Mouse (Mus musculus) hindbrain, embryonic 16.5 days (tissue): ENCODE measurements at regions not wholly inside any gene's neighbourhood (a gene's known extent, or its start where the extent isn't known, plus 50 kb on each side); places are given as distances from the start of the nearest gene placed in this dataset.
A peak's percentile ranks its signal among the peaks of the same experiment; 100 is the strongest.

Experiments
- ATAC-seq: fragments of 200-750 bp; cut with Nextera tagmentation; 2 replicates; pipeline ENCODE4 v1.8.0; 2017; ENCODE audit warnings: moderate TSS enrichment, moderate library complexity
- H3K27ac ChIP-seq: fragments of 300-500 bp; sonication (generic); 2 replicates; pipeline ENCODE4 v1.5.1; 2014; ENCODE audit warnings: low read depth, mild to moderate bottlenecking, control low read depth, low read length, moderate library complexity
- H3K27me3 ChIP-seq: fragments of 300-500 bp; sonication (generic); replicated peaks from 2 replicates; pipeline ENCODE4 v1.6.1; 2014; ENCODE audit warnings: low read length; ENCODE audit not compliant: control insufficient read depth, insufficient read depth
- H3K36me3 ChIP-seq: fragments of 300-500 bp; sonication (generic); 2 replicates; pipeline ENCODE4 v1.6.1; 2014; ENCODE audit warnings: mild to moderate bottlenecking, low read length, moderate library complexity, mixed read lengths; ENCODE audit not compliant: control insufficient read depth, insufficient read depth
- H3K4me1 ChIP-seq: fragments of 300-500 bp; sonication (generic); 2 replicates; pipeline ENCODE4 v1.6.1; 2014; ENCODE audit warnings: low read depth, low read length; ENCODE audit not compliant: control insufficient read depth, insufficient read depth
- H3K4me2 ChIP-seq: fragments of 300-500 bp; sonication (generic); 2 replicates; pipeline ENCODE4 v1.6.1; 2014; ENCODE audit warnings: mild to moderate bottlenecking, low read length, control low read depth, moderate library complexity
- H3K4me3 ChIP-seq: fragments of 300-500 bp; sonication (generic); 2 replicates; pipeline ENCODE4 v1.5.1; 2014; ENCODE audit warnings: mild to moderate bottlenecking, low read length, control low read depth, moderate library complexity
- H3K9ac ChIP-seq: fragments of 300-500 bp; sonication (generic); 2 replicates; pipeline ENCODE4 v1.6.1; 2014; ENCODE audit warnings: low read depth, mild to moderate bottlenecking, control low read depth, low read length, moderate library complexity
- H3K9me3 ChIP-seq: fragments of 300-500 bp; sonication (generic); 2 replicates; pipeline ENCODE4 v1.6.1; 2014; ENCODE audit warnings: mild to moderate bottlenecking, low read length, moderate library complexity; ENCODE audit not compliant: control insufficient read depth
- WGBS: fragments of 180-500 bp; shearing (Covaris S2); extraction: QIAGEN DNeasy Blood & Tissue Kit; methylation state at CpG from one replicate; pipeline ENCODE4 v1.1.7; 2014; 5-methylcytosine and 5-hydroxymethylcytosine counted together

DNA sequence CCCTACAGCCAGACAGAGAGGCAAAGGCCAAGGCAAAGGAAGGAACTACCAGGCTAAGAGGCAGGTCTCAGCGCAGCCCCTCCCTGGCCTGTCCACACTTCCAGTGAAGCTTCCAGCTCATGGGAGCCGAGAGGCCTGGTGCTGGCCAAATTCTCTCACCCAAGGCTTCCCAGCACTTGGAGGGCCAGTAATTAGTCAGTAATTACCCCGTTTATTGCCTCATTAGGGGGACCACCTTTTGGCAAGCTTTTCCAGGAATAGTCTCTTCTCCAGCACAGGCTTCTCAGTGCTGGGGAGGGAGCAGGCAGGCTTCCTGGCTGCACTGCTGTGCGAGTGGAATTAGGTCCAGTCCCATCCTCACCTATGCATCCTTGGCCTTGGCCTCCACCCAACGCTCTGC is 252.8 kb upstream of the Nxpe4 start:
- Histone ChIP-seq H3K36me3 (no peaks in the 10 kb centered on the region), H3K9me3 (no peaks in the 10 kb centered on the region), H3K9ac (no peak overlapping the region), H3K27me3 (no peaks in the 10 kb centered on the region), H3K27ac (no peak overlapping the region), H3K4me2 (no peak overlapping the region), H3K4me3 (no peak overlapping the region), H3K4me1 (peaks cover 19% of the 10 kb centered on the region)
- 58% methylated on average over 5 of the region's 5 CpGs for WGBS
- ATAC-seq: no peak

GRCm38 (mm10) chr9:47910501-47910906 is 251.3 kb upstream of the Nxpe4 start:
- Histone ChIP-seq H3K27ac (peak overlapping the region; percentile 79), H3K9ac (0 out of 2 replicates have a peak overlapping the region, but pooled peaks have one; percentile 43), H3K36me3 (no peaks in the 10 kb centered on the region), H3K9me3 (no peaks in the 10 kb centered on the region), H3K4me3 (no peak overlapping the region), H3K4me1 (peaks cover 14% of the 10 kb centered on the region), H3K27me3 (no peaks in the 10 kb centered on the region), H3K4me2 (0 out of 2 replicates have a peak overlapping the region, but pooled peaks have one; percentile 13)
- peak; percentile 95 for ATAC-seq
- 13% methylated on average over 6 of the region's 6 CpGs for WGBS

- no peak for ATAC-seq
- WGBS: 85% methylated on average over 5 of the region's 5 CpGs
- Histone ChIP-seq H3K27ac (no peak overlapping the region), H3K9ac (no peak overlapping the region), H3K27me3 (no peaks in the 10 kb centered on the region), H3K4me1 (peaks cover 14% of the 10 kb centered on the region), H3K36me3 (no peaks in the 10 kb centered on the region), H3K4me3 (no peak overlapping the region), H3K4me2 (no peak overlapping the region), H3K9me3 (no peaks in the 10 kb centered on the region)
Observed at GRCm38 (mm10) chr9:47912823-47913222, 249.0 kb upstream of the Nxpe4 start.

DNA sequence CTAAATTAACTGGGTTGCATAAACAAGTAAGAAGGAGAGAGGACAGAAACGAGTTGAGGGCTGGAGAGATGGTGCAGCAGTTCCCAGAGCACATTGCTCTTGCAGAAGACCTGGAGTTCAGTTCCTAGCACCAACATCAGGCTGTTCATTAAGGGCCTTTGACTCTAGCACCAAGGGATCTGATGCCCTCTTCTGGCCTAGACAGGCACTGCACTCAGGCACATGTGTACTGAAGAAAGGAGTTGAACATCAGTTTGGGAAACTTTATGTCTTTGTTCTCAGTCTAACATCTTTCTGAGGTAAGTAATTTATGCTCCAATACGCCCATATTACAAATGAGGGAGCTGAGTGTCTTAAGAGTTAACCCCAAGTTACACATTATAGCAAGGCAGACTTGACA is 226.5 kb upstream of the Nxpe4 start:
- Histone ChIP-seq H3K9ac (no peak overlapping the region), H3K27me3 (no peaks in the 10 kb centered on the region), H3K4me1 (no peaks in the 10 kb centered on the region; the same call in none of the 2 replicates), H3K27ac (no peak overlapping the region), H3K9me3 (no peaks in the 10 kb centered on the region), H3K4me3 (no peak overlapping the region), H3K36me3 (no peaks in the 10 kb centered on the region), H3K4me2 (no peak overlapping the region)
- 87% methylated on average over 2 of the region's 2 CpGs for WGBS
- ATAC-seq: no peak

DNA sequence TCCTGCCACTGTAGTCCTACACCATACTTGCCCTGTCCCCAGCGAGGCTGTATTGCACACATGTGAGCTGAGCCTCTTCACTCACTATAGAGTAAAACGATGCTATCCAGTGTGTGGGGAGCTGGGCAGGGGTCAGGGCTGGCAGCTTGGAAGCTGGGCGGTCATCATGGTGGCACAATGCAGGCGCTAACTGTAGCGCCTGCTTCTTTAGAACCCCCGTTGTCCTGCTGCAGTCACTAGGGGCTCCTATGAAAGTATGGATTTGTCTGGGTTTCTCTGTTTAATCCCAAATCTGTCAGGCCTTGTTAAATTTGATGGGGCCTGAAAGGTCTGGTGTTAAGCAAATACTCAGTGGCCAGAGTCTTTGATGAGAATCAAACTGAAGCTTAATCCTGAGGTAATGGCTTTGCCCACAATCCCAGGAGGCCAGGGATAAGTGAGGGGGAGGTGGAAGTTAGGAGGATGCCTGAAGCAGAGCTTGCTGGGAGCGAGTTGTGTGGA is 225.8 kb upstream of the Nxpe4 start:
- Histone ChIP-seq H3K9me3 (no peaks in the 10 kb centered on the region), H3K27ac (no peak overlapping the region), H3K4me1 (no peaks in the 10 kb centered on the region; the same call in none of the 2 replicates), H3K9ac (no peak overlapping the region), H3K4me3 (no peak overlapping the region), H3K27me3 (no peaks in the 10 kb centered on the region), H3K36me3 (no peaks in the 10 kb centered on the region), H3K4me2 (no peak overlapping the region)
- WGBS: 73% methylated on average over 7 of the region's 7 CpGs
- no peak for ATAC-seq

GRCm38 (mm10) chr9:47938941-47939710 is 222.7 kb upstream of the Nxpe4 start:
- WGBS: 83% methylated on average over 14 of the region's 14 CpGs
- Histone ChIP-seq H3K27me3 (no peaks in the 10 kb centered on the region), H3K4me2 (no peak overlapping the region), H3K4me3 (no peak overlapping the region), H3K9me3 (no peaks in the 10 kb centered on the region), H3K4me1 (peaks cover 8% of the 10 kb centered on the region), H3K9ac (no peak overlapping the region), H3K27ac (no peak overlapping the region), H3K36me3 (no peaks in the 10 kb centered on the region)
- no peak for ATAC-seq

- Histone ChIP-seq H3K27ac (no peak overlapping the region), H3K4me3 (no peak overlapping the region)
- ATAC-seq: peak; percentile 45; the same call in 1 of the 2 replicates
Observed at GRCm38 (mm10) chr9:47942761-47943583, 218.9 kb upstream of the Nxpe4 start.

DNA sequence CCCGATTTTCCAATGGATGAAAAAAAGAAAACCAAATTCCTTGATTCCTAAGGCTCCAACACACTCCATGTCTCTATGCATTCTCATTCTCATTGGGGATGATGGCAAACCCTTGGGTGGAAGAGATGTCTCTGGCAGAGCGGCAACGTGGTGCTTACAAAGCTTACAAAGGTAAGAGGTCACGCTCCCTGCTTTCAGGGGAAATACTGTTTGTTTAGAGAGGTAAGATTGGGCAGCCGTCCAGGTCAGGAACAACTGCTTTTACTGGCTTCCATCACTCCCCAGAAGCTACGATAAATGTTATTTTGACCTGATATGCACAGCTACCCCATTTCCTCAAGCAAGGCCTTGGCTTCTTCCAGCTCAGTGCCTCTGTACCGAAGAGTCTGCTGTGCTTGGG is 215.6 kb upstream of the Nxpe4 start:
- Histone ChIP-seq H3K9me3 (no peaks in the 10 kb centered on the region), H3K4me3 (no peak overlapping the region), H3K27me3 (no peaks in the 10 kb centered on the region), H3K36me3 (no peaks in the 10 kb centered on the region), H3K4me1 (peaks cover 8% of the 10 kb centered on the region), H3K27ac (no peak overlapping the region), H3K9ac (no peak overlapping the region), H3K4me2 (no peak overlapping the region)
- ATAC-seq: no peak
- WGBS: 84% methylated on average over 7 of the region's 7 CpGs

More at GRCm38 (mm10) chr9:47942761-47943583, 218.9 kb upstream of the Nxpe4 start:
- no peak overlapping the region for H3K4me2 ChIP-seq
- H3K4me1 ChIP-seq: peaks cover 8% of the 10 kb centered on the region
- no peak overlapping the region for H3K9ac ChIP-seq
- 28% methylated on average over 11 of the region's 11 CpGs for WGBS
- H3K27me3 ChIP-seq: no peaks in the 10 kb centered on the region
- H3K36me3 ChIP-seq: no peaks in the 10 kb centered on the region
- no peaks in the 10 kb centered on the region for H3K9me3 ChIP-seq

DNA sequence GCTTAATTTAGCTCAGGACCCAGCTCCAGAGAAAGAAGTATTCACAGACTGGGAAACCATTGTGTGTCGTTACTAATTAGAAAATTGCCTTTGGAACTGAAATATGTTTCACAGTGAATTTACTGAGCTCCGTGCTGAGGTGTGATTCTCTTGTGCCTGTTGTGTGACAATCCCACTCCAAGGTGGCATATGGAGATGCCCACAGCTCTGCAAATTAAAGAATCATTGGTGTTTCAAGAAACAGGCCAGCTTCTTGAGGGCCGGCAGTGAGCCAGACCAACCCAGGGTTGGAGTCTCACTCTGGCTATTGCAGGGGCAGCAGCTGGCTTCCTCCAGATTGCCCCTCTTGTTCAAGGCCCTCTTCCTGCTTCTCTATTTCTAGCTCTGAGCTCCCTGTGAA is 203.9 kb upstream of the Nxpe4 start:
- H3K36me3 ChIP-seq: no peaks in the 10 kb centered on the region
- no peaks in the 10 kb centered on the region for H3K27me3 ChIP-seq
- no peak overlapping the region for H3K4me3 ChIP-seq
- no peak overlapping the region for H3K27ac ChIP-seq
- WGBS: 76% methylated on average over 3 of the region's 3 CpGs
- no peak overlapping the region for H3K4me2 ChIP-seq
- no peak for ATAC-seq
- peaks cover 3% of the 10 kb centered on the region for H3K9me3 ChIP-seq
- no peaks in the 10 kb centered on the region; the same call in 1 of the 2 replicates for H3K4me1 ChIP-seq
- no peak overlapping the region for H3K9ac ChIP-seq
